Mouse (Mus musculus): ENCODE measurements around the gene Lair1.
"Not testable (repeated sequence)": the region's sequence is repeated elsewhere in the genome, so short reads cannot be mapped to it uniquely, and the experiment has no call there.

The Lair1 gene

DNA sequence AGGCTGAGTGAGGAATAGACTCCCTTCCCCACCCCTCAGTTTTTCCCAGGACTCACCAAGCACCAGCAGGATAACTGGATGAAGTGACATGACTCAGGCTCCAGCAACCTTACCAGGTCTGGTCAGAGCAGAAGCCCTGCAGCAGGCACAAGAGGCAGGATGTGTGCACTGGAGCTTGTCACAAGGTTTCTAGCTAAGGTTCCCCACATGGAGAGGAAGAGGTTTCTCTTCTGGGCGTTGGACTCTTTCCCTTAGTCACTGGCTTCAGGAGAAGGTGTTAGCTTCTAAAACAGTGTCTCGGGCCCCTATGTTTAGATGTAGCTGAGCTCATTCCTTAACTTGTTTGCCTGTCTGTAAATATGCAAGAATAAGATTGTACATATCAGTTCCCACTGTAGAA is at the start of gene Lair1:
Lair1 (minus strand) TSS at position 192 of the 400 bp plus-strand sequence.
- in situ Hi-C loops (cut with MboI, MseI), result no loop called here

DNA sequence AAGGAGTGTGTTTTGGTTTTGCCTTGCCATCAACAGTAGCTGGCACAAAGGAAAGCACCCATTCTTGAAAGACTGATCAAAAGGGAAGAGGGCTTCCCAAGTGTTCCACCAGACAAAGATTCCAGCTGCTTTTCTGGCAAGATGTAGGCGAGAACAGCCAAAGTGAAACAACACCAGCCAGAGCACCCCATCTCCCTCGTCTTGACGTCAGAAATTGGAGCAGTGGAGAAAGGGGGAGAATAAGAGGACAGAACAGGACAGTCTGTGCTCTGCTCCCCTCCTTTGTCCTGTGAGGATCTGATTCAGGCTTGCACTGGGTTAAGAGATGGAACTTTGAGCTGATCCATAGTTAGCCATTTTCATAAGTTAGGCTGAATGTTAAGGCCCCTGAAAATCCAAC is 48.8 kb upstream of the Lair1 start:
- in situ Hi-C loops (cut with MboI, MseI), result no loop called here

DNA sequence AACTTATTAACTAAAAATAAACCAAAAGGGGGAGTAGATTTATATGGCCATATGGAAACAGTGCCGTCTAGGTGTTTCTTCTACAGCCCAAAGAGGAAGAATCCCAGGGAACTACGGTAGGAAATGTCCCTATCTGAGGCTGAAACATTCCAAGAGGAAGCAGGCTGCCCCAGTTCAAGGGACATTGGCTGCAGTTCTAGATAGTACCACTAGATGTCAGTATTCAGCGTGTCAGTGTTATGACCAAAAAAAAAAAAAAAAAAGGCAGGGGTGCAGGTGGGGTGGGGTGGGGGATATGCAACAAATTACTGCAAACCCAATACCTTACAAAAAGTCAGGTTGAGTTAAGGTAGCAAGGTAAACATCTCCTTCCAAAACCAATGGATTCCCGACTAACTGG is 40.4 kb upstream of the Lair1 start:
- in situ Hi-C loops (cut with MboI, MseI), result no loop called here

DNA sequence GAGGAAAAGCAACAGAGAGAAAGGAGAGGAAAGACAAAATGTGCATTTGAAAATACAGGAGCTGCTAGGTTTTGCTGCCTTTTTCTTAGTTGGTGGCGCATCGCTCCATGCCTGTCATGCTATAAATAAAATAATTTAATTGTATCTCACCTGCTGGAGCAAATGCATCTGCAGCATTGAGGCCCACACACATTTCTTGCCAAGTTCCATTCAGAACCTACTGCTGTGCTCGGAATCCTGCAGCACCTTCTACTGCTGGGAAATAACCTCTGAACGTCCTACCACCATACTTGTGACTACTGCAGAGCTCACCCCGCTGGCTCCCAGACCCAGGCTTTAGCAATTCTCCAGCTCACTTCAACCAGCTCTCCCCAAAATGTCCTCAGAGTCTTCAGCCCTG is 38.1 kb upstream of the Lair1 start:
- in situ Hi-C loops (cut with MboI, MseI), result no loop called here

DNA sequence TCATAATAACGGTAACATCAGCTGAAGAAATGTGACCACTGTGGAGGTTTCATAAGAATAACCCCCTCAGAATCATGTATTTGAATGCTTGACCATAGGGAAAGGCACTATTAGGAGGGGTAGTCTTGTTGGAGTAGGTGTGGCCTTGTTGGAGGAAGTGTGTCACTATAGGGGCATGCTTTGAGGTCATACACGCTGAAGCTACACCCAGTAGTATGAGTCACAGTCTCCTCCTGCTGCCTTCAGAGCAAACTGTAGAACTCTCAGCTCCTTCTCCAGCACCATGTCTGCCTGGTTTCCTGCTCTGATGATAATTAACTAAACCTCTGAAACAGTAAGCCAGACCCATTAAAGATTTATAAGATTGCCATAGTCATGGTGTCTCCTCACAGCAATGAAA is 35.8 kb upstream of the Lair1 start:
- in situ Hi-C loops (cut with MboI, MseI), result no loop called here

DNA sequence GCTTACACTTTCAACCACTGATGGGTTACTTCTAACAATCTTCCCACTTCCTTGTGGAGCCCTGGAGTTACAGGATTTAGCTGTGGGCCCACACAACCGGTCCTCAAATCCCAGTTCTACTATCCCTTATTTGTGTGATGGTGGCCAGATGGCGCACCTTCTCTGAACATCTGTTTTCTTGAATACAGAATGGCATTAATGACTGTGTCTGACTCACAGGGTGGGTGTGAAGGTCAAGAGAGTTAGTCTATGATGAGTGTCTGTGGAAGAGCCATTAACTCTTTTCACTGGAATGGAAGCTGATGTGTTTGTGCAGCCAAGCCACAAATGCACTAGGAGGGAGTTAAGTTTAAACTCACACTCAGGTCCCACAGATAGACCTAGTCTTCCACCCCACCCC is 35.3 kb upstream of the Lair1 start:
- in situ Hi-C loops (cut with MboI, MseI), result no loop called here

DNA sequence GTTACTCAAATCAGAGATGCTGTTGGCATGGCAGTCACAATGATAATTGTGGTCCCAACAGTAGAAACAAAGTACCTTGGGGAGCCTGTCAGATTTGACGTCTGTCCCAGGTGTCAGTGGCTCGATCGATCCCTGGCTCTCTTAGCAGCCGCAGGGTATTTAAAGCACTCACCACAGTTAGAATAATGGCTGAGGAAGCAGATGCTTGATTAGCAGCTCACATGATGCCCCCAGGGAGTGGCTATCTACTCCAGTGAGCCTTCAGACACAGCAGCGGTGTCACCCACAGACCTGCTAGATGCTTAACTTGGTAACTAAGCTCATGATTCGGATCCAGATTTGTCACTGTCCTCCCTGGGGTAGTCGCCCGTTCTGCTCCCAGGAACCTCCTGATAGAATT is 28.2 kb upstream of the Lair1 start:
- in situ Hi-C loops (cut with MboI, MseI), result no loop called here

DNA sequence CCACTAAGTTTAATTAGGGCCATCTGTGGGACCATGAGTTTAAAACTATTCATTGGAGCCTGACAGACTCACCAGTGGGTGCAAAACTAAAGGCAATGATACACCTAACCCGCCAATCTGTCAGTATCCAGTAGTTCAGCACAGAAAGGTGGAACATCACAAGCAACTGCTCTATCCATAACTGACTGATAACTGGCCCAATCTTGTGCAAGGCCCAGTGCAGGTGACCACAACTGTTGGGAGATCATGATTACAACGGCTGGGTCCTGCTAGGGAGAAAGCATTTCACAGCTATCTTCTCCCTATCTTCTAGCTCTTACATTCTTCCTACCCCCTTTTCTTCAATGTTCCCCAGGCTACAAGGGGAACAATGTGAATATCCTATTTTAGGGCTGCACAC is 25.7 kb upstream of the Lair1 start:
- in situ Hi-C loops (cut with MboI, MseI), result no loop called here

DNA sequence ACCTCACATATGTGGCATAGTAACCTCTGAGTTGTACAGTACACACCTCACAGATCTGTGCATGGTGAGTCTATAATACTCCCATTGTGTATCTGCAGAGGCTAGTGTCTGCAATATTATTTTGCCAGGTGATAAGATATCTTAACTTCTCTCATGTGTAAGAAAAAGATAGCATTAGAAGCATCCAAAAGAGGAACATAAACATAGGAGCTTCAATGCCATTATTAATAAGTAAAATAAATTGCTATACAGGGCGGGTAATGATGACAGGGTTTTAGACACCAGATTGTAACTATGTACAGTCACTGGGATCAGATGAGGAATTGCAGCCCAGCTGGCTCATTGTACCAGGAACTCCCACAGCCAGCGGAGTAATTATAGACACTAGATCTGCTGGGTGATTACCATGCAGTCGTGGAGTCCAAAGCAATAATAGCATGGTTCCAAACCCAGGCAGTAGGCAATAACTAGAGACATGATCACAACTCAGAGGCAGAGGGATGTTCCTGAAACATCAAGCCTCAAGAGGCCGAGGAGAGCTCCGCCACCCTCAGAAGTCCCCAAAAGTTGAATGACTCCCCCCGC is 25.0 kb upstream of the Lair1 start:
- in situ Hi-C loops (cut with MboI, MseI), result no loop called here

DNA sequence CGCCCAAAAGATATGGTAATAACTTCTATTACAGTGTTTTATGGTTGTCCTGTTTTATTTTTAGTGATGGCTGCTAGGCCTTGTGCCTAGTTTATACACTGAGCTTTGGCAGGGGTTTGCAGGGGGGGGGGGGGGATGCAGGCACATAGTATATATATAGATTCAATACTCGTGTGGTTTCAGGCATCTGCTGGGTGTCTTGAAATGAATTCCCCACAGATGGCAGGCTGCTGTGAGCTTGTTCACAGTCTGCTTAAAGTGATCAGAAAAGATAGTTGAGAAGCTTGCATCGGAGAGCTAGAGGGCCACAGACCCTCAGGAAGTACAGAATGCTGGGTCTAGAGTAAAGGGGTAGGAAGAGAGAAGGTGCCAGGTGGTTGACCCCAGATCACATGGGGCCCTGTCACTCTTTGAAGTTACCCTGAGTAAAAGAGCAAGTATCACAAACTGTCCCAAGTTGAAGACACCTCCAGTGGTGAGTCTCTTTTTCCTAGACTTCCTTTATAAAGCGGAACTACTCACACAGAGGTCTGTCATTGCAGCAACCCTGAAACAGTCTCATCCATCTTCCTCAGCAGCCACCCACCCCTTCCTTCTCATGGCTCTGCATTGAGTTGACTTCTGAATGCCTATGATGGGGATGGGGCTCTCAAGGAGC is 24.4 kb upstream of the Lair1 start:
- in situ Hi-C loops (cut with MboI, MseI), result no loop called here

DNA sequence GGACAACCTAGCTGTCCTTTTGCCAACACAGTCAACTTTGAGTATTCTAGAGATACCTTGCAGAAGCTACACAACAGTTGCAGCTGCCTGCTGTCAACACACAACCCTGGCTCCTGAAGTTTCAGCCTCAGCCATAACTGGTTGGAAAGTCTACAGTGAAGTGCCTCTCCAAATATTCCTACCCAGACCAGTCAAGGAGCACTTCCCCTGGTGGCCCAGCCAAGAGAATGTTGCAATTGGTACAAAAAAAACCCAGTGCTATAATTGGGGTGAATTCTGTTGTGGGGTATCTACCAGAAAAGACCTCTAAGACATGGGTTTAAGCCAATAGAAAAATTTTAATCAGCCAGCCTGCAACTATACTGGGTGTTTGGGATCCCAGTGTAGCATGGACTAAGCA is 22.6 kb upstream of the Lair1 start:
- in situ Hi-C loops (cut with MboI, MseI), result no loop called here

DNA sequence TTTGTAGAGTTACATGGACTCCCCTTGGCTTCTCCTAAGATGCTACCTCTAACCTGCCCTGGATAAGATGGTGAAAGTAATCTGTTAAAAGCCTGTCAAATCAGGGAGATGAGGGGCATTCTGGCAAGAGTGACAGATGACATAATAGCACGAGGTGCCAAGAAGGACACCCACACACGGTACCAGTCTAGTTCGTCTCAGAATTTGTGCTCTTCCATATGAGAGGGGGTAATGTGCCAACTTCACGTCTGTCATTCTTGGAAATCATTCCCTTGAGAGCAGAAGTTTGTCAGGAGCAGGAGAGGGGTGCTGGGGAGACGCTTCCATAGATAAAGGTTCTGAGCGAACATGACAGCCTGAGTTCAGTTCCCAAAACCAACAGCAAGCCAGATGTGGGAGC is 21.2 kb upstream of the Lair1 start:
- in situ Hi-C loops (cut with MboI, MseI), result no loop called here

DNA sequence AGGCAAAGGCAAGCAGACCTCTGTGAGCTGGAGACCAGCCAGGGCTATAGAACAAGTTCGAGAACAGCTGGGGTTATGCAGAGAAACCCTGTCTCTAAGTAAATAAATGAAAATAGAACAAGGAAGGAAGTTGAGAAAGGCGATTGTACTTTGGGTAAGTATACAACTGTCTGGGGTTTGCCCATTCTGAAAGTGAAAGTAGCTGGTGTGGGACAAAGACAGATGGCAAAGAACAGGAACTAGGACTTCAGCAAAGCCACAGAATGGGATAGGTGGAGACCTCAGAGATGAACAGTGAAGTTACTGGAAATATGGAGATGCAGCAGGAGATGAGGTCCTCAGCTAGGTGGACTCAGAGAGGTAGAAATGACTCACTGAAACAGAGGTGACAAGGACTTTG is 19.8 kb upstream of the Lair1 start:
- in situ Hi-C loops (cut with MboI, MseI), result no loop called here

DNA sequence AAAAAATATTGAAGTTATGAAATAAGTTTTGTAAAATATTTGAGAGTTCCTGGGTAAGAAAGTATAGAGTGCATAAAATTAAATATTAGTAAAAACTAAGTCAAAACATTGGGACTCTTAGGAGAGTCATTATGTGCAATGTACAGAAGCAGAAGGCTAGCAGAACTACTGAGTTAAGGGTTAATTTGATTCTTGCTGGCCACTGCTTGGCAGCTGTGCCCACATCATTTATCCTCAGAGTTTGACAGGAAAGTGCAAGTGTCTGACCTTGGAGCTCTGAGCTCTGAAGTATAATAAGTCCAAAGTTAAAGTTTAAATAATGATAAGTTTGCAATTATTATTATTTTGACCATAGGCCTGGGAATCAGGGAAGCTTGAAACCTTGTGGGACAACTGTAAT is 18.7 kb upstream of the Lair1 start:
- in situ Hi-C loops (cut with MboI, MseI), result no loop called here

DNA sequence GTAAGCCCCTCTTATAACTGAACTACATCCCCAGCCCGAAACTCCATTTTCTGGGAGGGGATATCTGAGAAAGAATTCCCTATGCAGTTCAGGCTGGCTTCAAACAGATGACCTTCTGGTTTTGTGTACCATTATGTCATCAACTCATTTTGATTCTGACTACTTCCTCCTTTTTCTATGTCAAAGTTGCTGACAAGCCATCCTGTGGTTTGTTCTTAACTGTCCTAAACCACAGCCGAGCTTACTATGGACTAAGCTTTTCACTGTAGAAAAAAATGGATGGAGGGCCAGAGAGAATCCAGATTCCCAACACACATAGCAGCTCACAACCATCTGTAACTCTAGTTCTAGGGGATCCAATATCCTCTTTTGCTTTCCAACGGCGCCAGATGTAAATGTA is 17.5 kb upstream of the Lair1 start:
- in situ Hi-C loops (cut with MboI, MseI), result no loop called here

DNA sequence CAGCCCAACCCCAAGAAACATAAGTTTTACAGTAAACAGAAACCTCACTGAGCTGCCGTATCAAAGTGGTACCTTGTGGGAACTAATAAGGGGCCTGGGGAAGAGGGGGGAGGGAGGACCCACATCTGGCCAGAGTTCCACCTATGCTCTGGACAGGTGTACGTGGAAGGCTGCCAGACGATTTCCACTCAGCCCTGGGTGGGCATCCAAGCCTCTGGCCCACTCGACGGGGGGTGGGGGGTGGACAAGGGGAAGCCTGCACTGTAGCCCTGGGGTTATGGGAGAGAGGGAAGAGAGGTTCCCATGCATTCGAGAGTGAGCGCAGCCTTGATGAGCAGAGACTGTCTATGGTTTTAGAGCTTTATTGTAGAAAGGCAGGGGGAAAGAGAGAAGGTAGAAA is 16.5 kb upstream of the Lair1 start:
- in situ Hi-C loops (cut with MboI, MseI), result no loop called here

DNA sequence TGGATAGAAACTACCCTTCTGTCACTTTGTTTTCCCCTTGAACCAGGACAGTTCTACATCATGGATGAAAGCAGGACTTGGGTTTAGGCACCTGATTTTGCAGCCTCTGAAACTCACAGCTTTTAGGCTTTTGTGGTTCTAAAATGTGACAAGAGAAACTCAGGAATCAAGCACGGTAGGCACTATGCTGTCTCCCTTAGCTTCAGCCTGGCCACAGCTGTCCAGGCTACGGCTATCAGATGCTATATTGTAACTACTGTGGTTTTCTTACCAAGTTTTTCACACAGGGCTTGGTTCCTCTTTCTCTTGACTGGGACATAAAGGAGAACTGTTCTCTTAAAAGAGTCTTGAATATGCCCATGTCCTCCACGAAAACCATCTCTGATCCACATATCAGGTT is 10.1 kb upstream of the Lair1 start:
- in situ Hi-C loops (cut with MboI, MseI), result no loop called here

DNA sequence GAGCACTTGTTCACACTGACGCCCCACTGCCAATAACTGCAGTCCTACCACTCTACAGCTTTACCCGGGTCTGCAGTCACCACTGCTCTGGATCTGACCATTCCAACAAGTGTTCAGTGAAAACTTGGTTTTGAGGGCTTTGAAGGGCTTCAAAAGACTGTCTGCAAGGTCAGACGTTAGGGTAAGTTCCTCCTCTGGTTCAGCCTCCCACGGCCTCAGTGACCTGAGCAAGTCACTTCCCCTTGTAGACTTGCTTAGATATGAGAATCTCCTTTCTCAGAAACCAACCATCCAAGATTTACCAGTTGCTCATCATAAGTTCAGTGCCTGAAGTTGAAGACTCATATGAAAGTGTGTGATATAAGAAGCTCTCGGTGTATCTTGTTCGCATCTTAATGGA is 8.1 kb upstream of the Lair1 start:
- in situ Hi-C loops (cut with MboI, MseI), result no loop called here

DNA sequence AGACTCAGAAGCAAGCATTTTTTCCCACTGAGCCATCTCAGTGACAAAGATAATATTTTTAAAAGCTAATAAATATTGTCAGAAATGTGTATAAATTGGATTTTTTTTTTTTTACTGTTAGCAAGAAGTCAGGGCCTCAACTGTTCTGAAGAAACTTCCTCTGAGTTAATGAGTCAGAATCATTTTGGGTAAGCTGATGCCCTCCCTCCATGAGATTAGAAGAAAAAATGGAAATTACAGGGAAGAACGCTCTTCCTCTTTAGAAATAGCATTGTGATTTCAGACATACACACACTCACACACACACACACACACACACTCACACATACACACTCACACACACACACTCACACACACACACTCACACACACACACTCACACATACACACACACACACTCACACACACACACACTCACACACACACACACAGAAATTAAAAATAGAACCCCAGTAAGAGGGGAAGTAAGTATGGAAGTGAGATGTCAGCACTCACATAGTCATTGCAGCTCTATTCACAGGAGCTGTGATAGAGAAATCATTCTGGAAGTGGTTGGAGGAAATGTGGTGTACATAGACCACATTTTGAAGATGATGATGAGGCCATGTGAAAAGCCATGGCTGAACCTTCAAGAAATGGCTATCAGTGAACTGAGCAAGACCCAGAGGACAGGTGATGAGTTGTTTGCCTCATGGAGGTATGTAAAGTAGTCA is 866 bp upstream of the Lair1 start:
- in situ Hi-C loops (cut with MboI, MseI), result no loop called here

DNA sequence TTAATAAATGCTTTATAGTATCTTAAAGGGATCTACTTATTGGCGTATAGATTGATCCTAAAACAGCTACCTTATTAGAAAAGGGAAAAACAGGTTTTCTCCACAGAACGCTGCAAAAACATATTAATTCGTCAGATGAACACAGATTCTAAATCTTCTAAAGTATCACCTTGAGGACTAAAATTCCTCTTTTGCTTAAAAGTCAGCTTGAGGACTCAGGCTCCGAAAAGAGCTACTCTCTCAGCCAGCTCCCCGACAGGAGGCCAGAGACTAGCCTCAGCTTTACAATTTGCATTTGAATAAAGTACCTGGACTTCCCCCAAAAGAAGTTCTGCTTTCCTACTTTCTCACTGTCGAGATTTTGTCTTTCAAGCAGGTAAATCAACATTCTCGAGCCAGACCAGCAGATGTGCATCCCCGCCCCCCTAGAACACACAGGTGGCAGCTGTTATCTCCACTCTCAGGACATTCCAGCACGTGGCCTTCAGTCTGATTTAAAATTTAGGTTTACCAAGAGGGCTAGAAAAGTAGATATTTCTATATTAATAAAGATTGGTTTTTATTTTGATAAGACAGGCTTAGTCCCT is 2.3 kb downstream of the Lair1 start:
- in situ Hi-C loops (cut with MboI, MseI), result not testable (repeated sequence)

DNA sequence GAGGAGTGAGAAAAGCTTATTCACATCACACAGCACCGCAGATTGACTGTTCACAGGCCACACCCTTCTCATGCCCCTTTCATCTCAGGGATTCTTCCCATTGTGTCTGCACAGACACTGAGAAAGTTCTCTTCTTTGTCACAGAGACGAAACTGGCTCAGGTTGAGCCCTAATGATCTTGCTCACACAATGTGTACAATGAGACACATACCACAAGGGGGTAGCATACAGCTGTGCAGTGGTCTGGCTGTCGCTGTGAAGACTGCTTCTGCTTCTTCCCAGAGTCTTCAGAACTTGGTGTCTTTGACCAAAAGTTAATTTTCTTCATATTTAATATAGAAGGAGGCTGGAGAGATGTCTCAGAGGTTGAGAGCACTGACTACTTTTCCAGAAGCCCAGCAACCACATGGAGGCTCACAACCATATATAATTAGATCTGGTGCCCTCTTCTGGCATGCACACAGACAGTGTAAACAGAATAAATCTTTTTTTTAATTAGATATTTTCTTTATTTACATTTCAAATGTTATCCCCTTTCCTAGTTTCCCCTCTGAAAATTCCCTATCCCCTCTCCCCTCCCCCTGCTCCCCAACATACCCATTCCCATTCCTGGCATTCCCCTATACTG is 36.1 kb downstream of the Lair1 start:
- in situ Hi-C loops (cut with MboI, MseI), result loop anchor here (5.0 kb wide), 1 partner anchor 100 kb away; no protein-coding TSS in a partner anchor

DNA sequence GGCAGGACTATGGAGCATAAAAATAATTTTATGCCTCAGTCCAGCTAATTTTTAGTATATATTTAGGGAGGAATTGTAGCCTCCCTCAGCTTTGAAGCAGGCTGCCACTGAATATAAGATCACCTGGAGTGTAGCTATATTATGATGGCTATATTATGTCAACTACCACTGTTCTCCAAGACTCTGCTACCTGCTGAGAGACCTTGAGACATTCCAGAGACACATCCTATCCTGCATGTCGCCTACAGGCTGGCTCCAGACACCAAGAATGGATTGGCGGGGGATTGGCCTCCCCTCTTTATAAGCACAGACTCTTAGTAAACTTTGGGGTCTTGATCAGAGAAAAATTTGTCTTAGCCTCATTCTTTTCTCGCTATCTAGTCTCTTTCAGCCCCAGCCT is 58.4 kb downstream of the Lair1 start:
- in situ Hi-C loops (cut with MboI, MseI), result not testable (repeated sequence)
